Mouse (Mus musculus) forebrain, embryonic 16.5 days (tissue): Measurements from ENCODE around the gene Daam1. TPM values are rescaled to one million over a fixed set of nuclear protein-coding genes. Genes with fewer than 3 reads are reported as not detected.
"Not testable (repeated sequence)": the region's sequence is repeated elsewhere in the genome, so short reads cannot be mapped to it uniquely, and the experiment has no call there.

Source experiments
- ATAC-seq: fragments of 200-750 bp; cut with Nextera tagmentation; 2 replicates; pipeline ENCODE4 v1.8.0; 2017; ENCODE audit warnings: mild to moderate bottlenecking, moderate library complexity
- H3K27ac ChIP-seq: fragments of 300-500 bp; sonication (generic); 2 replicates; pipeline ENCODE4 v1.5.1; 2014; ENCODE audit warnings: low read length, control low read depth
- H3K27me3 ChIP-seq: fragments of 300-500 bp; sonication (generic); replicated peaks from 2 replicates; pipeline ENCODE4 v1.6.1; 2014; ENCODE audit warnings: low read length; ENCODE audit not compliant: control insufficient read depth, insufficient read depth
- H3K36me3 ChIP-seq: fragments of 300-500 bp; sonication (generic); 2 replicates; pipeline ENCODE4 v1.6.1; 2014; ENCODE audit not compliant: control insufficient read depth, insufficient read depth
- H3K4me1 ChIP-seq: fragments of 300-500 bp; sonication (generic); replicated peaks from 2 replicates; pipeline ENCODE4 v1.6.1; 2014; ENCODE audit warnings: low read length; ENCODE audit not compliant: control insufficient read depth, insufficient read depth
- H3K4me2 ChIP-seq: fragments of 300-500 bp; sonication (generic); 2 replicates; pipeline ENCODE4 v1.6.1; 2014; ENCODE audit warnings: mild to moderate bottlenecking, low read length, control low read depth
- H3K4me3 ChIP-seq: fragments of 300-500 bp; sonication (generic); replicated peaks from 2 replicates; pipeline ENCODE4 v1.5.1; 2014; ENCODE audit warnings: mild to moderate bottlenecking, low read length, control low read depth
- H3K9ac ChIP-seq: fragments of 300-500 bp; sonication (generic); replicated peaks from 2 replicates; pipeline ENCODE4 v1.6.1; 2014; ENCODE audit warnings: low read depth, low read length, control low read depth
- H3K9me3 ChIP-seq: fragments of 300-500 bp; sonication (generic); 2 replicates; pipeline ENCODE4 v1.6.1; 2016; ENCODE audit warnings: low read length; ENCODE audit not compliant: control insufficient read depth
- WGBS: fragments of 180-500 bp; shearing (Covaris S2); extraction: QIAGEN DNeasy Blood & Tissue Kit; methylation state at CpG from one replicate; pipeline ENCODE4 v1.1.7; 2014; 5-methylcytosine and 5-hydroxymethylcytosine counted together
- polyA plus RNA-seq: library from polyadenylated mRNA; unstranded; fragments of >200 nt; fragmentation: Nextera tagmentation; extraction: Ambion mirVana; gene quantifications from 2 replicates; pipeline ENCODE4 v1.2.1, GENCODE M21; 2015

Gene Daam1
- polyA plus RNA-seq, 1 experiment from 2014 or later, result 29.7 TPM

DNA sequence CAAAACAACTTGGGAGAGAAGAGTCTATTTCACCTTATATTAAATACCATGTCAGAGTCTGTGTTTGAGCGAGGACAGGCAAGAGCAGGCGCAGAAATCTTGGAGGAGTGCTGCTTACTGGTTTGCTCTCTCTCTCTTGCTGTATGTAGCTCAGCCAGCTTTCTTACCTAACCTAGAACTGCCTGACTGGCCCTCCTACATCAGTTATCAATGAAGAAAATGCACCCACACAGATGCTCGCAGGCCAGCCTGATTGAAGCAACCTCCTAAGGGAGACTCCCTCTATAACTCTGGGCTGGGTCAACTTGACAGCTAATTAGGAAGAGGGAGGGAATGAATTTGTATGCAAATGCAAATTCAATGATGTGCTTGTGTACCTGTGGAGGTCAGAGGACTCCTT lies 8.8 kb downstream of the Daam1 start:
- Histone ChIP-seq H3K9ac (no peak overlapping the region), H3K36me3 (no peaks in the 10 kb centered on the region), H3K9me3 (no peaks in the 10 kb centered on the region), H3K27ac (no peak overlapping the region), H3K4me2 (no peak overlapping the region), H3K27me3 (no peaks in the 10 kb centered on the region), H3K4me3 (no peak overlapping the region), H3K4me1 (peaks cover 40% of the 10 kb centered on the region)
- ATAC-seq, result no peak
- WGBS, result 75% methylated on average over 3 of the region's 3 CpGs

DNA sequence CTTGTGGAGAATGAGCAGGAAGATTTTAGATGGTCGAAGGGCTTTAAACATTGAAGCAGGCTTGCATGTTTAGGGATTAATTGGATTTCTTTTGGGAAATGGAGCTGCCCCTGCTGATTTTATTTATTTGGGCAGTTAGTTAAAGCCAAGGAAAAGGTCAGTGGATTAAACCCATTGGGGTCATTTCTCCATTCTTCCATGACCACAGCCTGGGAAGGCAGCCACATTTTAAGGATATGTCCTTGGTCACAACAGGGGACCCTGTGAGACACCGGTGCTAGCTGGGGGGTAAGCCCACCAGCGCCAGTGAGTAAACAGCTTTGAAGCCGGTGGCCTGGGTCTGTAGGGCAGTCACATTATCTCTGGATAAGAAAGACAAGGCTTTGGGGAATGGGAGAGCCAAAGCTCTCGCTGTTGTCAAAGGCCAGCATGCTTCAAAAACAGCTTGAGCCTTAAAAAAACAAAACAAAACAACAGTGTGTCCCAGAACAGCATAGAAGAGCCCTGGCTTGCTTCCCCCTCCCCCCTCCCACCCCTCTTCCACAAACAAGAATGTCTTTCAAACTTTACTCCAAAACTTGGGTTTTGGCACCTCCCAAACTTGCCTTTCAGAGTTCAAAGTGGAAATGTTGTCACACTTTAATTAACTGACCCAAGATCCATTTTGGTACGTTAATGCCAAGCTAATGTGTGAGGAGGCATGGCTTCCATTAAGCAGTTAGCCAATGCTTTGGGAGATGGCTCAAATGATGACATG lies 9.7 kb downstream of the Daam1 start:
- WGBS, result 7% methylated on average over 6 of the region's 6 CpGs
- H3K4me2 ChIP-seq, result no peak overlapping the region
- H3K4me1 ChIP-seq, result peaks cover 39% of the 10 kb centered on the region
- H3K4me3 ChIP-seq, result no peak overlapping the region
- no peaks in the 10 kb centered on the region for H3K27me3 ChIP-seq
- H3K27ac ChIP-seq, result no peak overlapping the region
- no peaks in the 10 kb centered on the region for H3K36me3 ChIP-seq
- ATAC-seq, result no peak
- no peaks in the 10 kb centered on the region for H3K9me3 ChIP-seq
- no peak overlapping the region for H3K9ac ChIP-seq

DNA sequence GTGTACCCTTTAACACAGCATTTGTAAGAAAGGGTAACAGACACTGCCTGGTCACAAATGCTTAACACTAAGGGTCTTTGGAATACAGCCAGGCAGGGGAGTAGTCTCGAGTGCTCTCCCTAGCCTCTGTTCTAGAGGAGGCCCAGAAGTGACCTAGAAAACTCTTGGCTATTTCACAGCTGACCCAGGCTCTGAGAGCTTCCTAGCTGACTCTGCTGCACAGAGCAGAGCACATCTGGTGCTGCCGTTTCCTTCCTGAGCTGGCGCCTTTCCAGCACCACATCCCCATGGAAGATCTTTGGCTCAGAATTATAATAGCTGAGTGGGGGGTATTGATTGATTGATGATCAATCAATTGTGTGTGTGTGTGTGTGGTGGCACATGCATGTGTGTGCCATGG lies 11.1 kb downstream of the Daam1 start:
- no peak overlapping the region for H3K4me2 ChIP-seq

GRCm38 (mm10) chr12:71842588-71842987 lies 11.7 kb downstream of the Daam1 start:
- Histone ChIP-seq H3K36me3 (no peaks in the 10 kb centered on the region), H3K27ac (no peak overlapping the region)

More for the DNA sequence above, 11.1 kb downstream of the Daam1 start:
- Histone ChIP-seq H3K9ac (no peak overlapping the region), H3K9me3 (no peaks in the 10 kb centered on the region), H3K27me3 (no peaks in the 10 kb centered on the region), H3K4me3 (no peak overlapping the region), H3K36me3 (no peaks in the 10 kb centered on the region), H3K4me1 (peaks cover 33% of the 10 kb centered on the region), H3K27ac (no peak overlapping the region)
- ATAC-seq, result no peak
- 38% methylated on average over 3 of the region's 3 CpGs for WGBS

DNA sequence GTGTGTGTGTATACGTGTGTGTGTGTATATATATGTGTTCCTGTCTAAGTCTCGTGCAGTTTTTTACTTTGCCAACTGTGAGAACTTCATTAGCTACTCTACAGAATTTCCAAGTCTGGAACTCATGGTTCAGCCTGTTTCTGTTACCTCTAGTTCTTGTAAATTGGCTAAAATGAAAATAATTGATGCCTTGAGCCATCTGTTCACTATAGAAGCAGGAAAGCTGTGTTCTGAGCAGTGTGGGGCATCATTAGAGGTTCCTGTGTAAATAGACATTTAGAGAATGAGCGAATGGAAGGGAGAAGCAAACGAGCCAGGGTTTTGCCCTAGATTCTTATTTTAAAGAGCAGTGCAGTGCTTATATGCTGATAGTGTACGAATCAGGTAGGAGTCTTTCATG lies 14.6 kb downstream of the Daam1 start:
- Histone ChIP-seq H3K27ac (no peak overlapping the region), H3K9me3 (no peaks in the 10 kb centered on the region), H3K27me3 (no peaks in the 10 kb centered on the region), H3K4me2 (no peak overlapping the region), H3K4me3 (no peak overlapping the region), H3K4me1 (peaks cover 15% of the 10 kb centered on the region), H3K9ac (no peak overlapping the region), H3K36me3 (no peaks in the 10 kb centered on the region)
- peak; percentile 65 for ATAC-seq
- 44% methylated on average over 5 of the region's 5 CpGs for WGBS

More at GRCm38 (mm10) chr12:71842588-71842987, 11.7 kb downstream of the Daam1 start:
- no peak overlapping the region for H3K4me3 ChIP-seq
- no peaks in the 10 kb centered on the region for H3K27me3 ChIP-seq
- no peak overlapping the region for H3K4me2 ChIP-seq
- H3K9me3 ChIP-seq, result no peaks in the 10 kb centered on the region
- 66% methylated on average over 2 of the region's 2 CpGs for WGBS
- H3K9ac ChIP-seq, result no peak overlapping the region
- peaks cover 28% of the 10 kb centered on the region for H3K4me1 ChIP-seq
- no peak for ATAC-seq

GRCm38 (mm10) chr12:71846416-71846815 lies 15.5 kb downstream of the Daam1 start:
- not testable (repeated sequence) for H3K36me3 ChIP-seq, H3K27ac ChIP-seq, H3K4me2 ChIP-seq, H3K9ac ChIP-seq, H3K4me3 ChIP-seq, H3K27me3 ChIP-seq, ATAC-seq, H3K9me3 ChIP-seq
- WGBS, result 97% methylated on average over 4 of the region's 4 CpGs
- peaks cover 12% of the 10 kb centered on the region for H3K4me1 ChIP-seq

DNA sequence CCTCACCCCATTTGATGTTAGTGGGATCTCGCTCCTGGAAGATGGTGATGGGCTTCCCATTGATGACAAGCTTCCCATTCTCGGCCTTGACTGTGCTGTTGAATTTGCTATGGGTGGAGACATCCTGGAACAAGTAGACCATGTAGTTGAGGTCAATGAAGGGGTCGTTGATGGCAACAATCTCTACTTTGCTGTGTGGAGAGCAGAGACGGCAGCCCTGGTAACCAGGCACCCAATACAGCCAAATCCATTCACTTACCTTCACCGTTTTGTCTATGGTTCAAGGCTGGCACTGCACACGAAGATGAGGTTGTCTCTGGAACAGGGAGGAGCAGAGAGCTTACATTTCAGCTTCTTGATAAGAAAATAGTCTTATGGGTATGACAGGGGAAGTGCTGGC lies 16.1 kb downstream of the Daam1 start:
- H3K4me2 ChIP-seq, H3K27me3 ChIP-seq, H3K27ac ChIP-seq, H3K36me3 ChIP-seq, ATAC-seq, H3K4me1 ChIP-seq, H3K9ac ChIP-seq, H3K9me3 ChIP-seq, H3K4me3 ChIP-seq: not testable (repeated sequence)
- WGBS, result 96% methylated on average over 6 of the region's 6 CpGs

DNA sequence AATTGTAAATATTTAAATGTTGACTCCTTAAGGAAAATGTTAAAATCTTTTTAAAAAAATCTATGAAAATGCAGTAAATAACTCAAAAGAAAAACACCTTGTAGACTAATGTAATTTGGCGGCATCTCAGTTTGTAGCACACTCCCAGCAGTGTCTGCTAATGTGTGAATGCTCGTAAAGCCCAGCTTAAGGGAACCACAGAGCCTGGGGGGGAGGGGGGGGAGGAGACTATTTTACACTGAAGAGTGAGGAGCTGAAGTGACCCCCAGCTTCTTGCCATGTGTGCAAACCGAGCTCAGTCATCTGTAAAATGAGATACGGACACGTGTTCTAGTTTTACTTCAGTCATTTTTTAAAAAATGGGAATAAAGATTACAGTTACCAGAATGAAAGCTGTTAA lies 16.7 kb downstream of the Daam1 start:
- H3K27ac ChIP-seq, result no peak overlapping the region
- H3K4me3 ChIP-seq, result no peak overlapping the region
- 52% methylated on average over 5 of the region's 5 CpGs for WGBS
- no peak for ATAC-seq
- no peaks in the 10 kb centered on the region for H3K27me3 ChIP-seq
- H3K4me1 ChIP-seq, result peaks cover 7% of the 10 kb centered on the region
- H3K9ac ChIP-seq, result no peak overlapping the region
- no peak overlapping the region for H3K4me2 ChIP-seq
- no peaks in the 10 kb centered on the region for H3K36me3 ChIP-seq
- no peaks in the 10 kb centered on the region for H3K9me3 ChIP-seq

DNA sequence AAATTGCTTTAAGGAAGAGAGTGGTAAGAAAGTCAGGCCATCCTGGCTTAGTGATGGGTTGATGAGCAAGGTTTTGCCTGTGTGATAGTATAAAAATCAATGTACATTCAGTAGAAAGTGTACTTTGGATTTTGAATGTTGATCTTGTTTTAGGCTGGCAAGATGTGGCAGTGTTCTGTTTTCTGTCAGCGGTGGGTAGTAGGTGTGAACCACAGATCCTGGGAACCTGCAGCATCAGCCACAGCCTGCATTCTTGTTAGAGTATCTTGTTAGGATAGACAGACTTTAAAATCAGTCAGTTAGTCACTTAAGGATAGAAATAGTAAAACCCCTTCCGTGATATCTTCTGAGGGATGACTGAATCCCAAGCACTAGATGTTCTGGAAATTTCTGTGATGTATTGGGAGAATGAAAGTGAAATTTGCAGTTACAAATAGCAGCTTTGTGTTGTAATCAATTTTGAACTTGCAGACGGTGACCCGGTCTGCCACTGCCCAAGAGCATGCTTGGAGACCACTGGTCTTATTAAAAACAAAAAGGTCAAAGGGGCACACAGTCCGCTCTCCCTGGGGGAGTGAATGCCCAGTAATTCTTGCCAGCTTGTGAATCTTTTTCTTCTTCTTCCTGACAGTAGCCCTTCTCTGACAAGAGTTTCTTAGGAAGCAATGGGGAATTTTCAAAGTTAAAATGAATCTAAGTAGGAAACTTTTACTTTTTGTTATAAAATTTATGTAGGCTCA lies 17.3 kb downstream of the Daam1 start:
- no peak overlapping the region for H3K4me3 ChIP-seq
- no peak overlapping the region for H3K9ac ChIP-seq
- ATAC-seq, result no peak
- no peak overlapping the region for H3K27ac ChIP-seq
- peaks cover 7% of the 10 kb centered on the region for H3K4me1 ChIP-seq
- no peaks in the 10 kb centered on the region for H3K27me3 ChIP-seq
- H3K36me3 ChIP-seq, result no peaks in the 10 kb centered on the region
- WGBS, result 83% methylated on average over 5 of the region's 5 CpGs
- H3K9me3 ChIP-seq, result no peaks in the 10 kb centered on the region
- H3K4me2 ChIP-seq, result no peak overlapping the region
